Mouse (Mus musculus) E14TG2a.4 (cell line): ENCODE measurements around the gene Tesmin.

Experiments
- H3K27me3 ChIP-seq: 2 replicates; pipeline ENCODE4 v1.6.1; 2014; ENCODE audit warnings: low read length, control low read depth; ENCODE audit not compliant: insufficient read depth
- H3K36me3 ChIP-seq: 2 replicates; pipeline ENCODE4 v1.6.1; 2014; ENCODE audit warnings: low read length, control low read depth; ENCODE audit not compliant: insufficient read depth
- H3K4me1 ChIP-seq: replicated peaks from 2 replicates; pipeline ENCODE4 v1.6.1; 2014; ENCODE audit warnings: low read depth, low read length, control low read depth
- H3K4me3 ChIP-seq: replicated peaks from 2 replicates; pipeline ENCODE4 v1.5.1; 2014; ENCODE audit warnings: mild to moderate bottlenecking, low read length
- H3K9me3 ChIP-seq: 2 replicates; pipeline ENCODE4 v1.6.1; 2014; ENCODE audit warnings: low read length, control low read depth
- CTCF ChIP-seq: conservative IDR thresholded peaks from 2 replicates; pipeline ENCODE4 v1.5.1; 2014; ENCODE audit warnings: low read length
- NANOG ChIP-seq: IDR thresholded peaks from 2 replicates; pipeline ENCODE4 v1.6.1; 2014; ENCODE audit warnings: borderline replicate concordance, low read length, mixed read lengths
- POU5F1 ChIP-seq: IDR thresholded peaks from 2 replicates; pipeline ENCODE4 v1.6.1; 2014; ENCODE audit warnings: low read length, borderline replicate concordance

The Tesmin gene

GRCm38 (mm10) chr19:3356516-3356915 lies 32.1 kb upstream of the Tesmin start:
- Histone ChIP-seq H3K9me3 (no peaks in the 10 kb centered on the region), H3K4me1 (peaks cover 12% of the 10 kb centered on the region), H3K4me3 (0 out of 2 replicates have a peak overlapping the region, but pooled peaks have one; percentile 26), H3K36me3 (peaks cover 81% of the 10 kb centered on the region), H3K27me3 (no peaks in the 10 kb centered on the region)
- TF ChIP-seq POU5F1, result no peak
- no peak for TF ChIP-seq CTCF
- TF ChIP-seq NANOG, result no peak

DNA sequence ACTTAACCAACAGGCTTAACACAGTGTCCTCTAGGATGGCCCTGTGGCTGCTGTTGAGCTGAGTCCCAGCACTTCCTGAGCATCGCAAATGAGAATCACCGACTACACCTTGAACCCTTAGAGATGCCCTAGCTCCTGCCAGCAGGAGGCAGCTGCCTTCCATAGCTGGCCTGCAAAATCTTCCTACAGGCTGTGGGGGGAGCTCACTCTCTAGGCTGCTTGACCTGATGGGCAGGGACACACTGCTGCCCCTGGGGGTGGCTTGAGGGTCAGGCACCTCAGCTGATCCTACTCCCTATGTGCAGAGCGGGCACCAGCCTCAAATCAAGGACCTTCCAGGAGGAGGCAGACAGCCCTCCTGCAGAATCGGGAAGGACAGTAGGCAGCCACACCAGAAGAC lies 31.0 kb upstream of the Tesmin start:
- H3K36me3 ChIP-seq, result peaks cover 81% of the 10 kb centered on the region
- no peaks in the 10 kb centered on the region for H3K9me3 ChIP-seq
- no peaks in the 10 kb centered on the region for H3K27me3 ChIP-seq
- H3K4me3 ChIP-seq, result no peak overlapping the region
- TF ChIP-seq POU5F1 (no peak), NANOG (no peak), CTCF (peak; percentile 29)
- peaks cover 12% of the 10 kb centered on the region for H3K4me1 ChIP-seq

DNA sequence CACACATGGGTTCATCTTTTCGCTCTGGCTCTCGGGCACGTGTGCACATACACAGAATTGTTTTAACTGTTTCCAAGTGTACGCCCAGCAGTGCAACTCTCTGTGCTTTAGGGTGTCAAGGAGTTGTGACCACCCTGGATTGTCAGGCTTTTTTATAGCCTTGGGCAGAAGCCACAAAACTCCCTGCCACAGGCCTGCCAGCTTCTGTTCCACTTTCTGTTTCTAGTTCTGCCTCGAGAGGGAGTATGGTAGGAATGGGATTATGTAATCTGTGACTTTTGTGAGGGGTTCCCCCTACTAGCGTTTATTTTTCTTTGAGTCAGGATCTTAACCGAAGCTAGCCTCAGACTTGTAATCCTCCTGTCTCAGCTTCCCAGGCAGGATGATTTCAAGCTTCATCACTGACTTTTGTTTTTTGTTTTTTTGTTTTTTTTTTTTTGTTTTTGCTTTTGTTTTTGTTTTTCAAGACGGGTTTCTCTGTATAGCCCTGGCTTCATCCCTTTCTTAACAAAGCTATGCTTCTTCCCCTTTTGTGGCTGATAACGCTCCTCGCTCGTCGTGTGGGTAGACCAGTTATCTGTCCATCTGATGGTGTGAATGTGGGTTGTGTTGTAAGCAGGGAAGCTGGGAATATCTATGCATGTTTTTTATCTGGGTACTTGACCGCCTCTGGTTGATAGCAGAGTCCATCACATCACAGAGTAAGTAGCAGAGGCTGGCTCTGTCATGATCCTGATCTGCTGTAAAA lies 28.6 kb upstream of the Tesmin start:
- TF ChIP-seq POU5F1, result no peak
- TF ChIP-seq CTCF, result no peak
- TF ChIP-seq NANOG, result no peak
- Histone ChIP-seq H3K4me3 (no peak overlapping the region), H3K4me1 (peaks cover 12% of the 10 kb centered on the region), H3K9me3 (no peaks in the 10 kb centered on the region), H3K36me3 (peaks cover 88% of the 10 kb centered on the region), H3K27me3 (no peaks in the 10 kb centered on the region)

- H3K27me3 ChIP-seq, result no peaks in the 10 kb centered on the region
- TF ChIP-seq CTCF (no peak), NANOG (no peak), POU5F1 (no peak)
- H3K4me1 ChIP-seq, result peaks cover 1% of the 10 kb centered on the region
- peaks cover 92% of the 10 kb centered on the region for H3K36me3 ChIP-seq
- H3K9me3 ChIP-seq, result no peaks in the 10 kb centered on the region
- no peak overlapping the region for H3K4me3 ChIP-seq
Observed at GRCm38 (mm10) chr19:3363510-3363909, 25.1 kb upstream of the Tesmin start.

DNA sequence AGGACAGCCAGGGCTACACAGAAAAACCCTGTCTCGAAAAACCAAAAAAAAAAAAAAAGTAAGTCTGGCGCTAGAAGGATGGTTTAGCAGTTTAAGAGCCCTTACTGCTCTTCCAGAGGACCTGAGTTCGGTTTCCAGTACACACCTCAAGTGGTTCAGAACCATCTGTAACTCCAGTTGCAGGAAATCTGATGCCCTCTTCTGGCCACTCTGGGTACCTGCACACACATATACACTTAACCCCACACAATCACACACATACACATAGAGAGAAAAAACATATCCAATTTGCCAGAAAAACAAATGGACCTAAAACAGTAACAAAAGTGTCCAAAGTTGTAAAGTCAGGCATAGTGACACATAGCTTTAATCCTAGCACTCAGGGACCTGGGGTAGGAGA lies 23.6 kb upstream of the Tesmin start:
- TF ChIP-seq CTCF (peak; percentile 45), POU5F1 (no peak), NANOG (no peak)
- H3K27me3 ChIP-seq, result no peaks in the 10 kb centered on the region
- H3K36me3 ChIP-seq, result peaks cover 96% of the 10 kb centered on the region
- H3K9me3 ChIP-seq, result no peaks in the 10 kb centered on the region
- H3K4me1 ChIP-seq, result peaks cover 4% of the 10 kb centered on the region
- H3K4me3 ChIP-seq, result no peak overlapping the region

- Histone ChIP-seq H3K9me3 (no peaks in the 10 kb centered on the region), H3K4me3 (no peak overlapping the region), H3K27me3 (no peaks in the 10 kb centered on the region), H3K36me3 (peaks cover 96% of the 10 kb centered on the region), H3K4me1 (peaks cover 6% of the 10 kb centered on the region)
- TF ChIP-seq CTCF (peak; percentile 53), POU5F1 (no peak), NANOG (no peak)
Observed at GRCm38 (mm10) chr19:3368276-3368675, 20.4 kb upstream of the Tesmin start.

DNA sequence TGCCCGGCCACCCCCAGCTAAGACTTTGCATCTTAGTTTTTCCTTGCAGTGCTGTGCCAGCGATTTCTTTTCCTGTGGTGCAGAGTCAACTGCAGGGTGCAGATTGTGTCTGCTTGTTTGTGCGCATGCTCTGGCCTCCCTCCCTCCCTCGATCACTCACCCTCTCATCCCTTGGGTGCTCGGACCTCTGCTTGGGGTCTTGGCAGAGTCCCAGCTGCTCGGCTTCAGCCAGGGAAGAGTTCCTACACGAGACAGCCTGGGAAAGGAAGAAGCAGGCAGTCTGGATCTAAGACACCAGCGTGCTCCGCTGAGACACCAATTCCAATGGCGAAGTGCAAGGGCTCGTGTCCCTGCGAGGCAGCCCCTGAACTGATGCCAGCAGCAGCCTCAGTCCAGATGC lies 15.3 kb upstream of the Tesmin start:
- Histone ChIP-seq H3K36me3 (peaks cover 97% of the 10 kb centered on the region), H3K4me1 (peaks cover 18% of the 10 kb centered on the region), H3K27me3 (no peaks in the 10 kb centered on the region), H3K4me3 (no peak overlapping the region), H3K9me3 (no peaks in the 10 kb centered on the region)
- TF ChIP-seq CTCF (no peak), POU5F1 (no peak), NANOG (no peak)

DNA sequence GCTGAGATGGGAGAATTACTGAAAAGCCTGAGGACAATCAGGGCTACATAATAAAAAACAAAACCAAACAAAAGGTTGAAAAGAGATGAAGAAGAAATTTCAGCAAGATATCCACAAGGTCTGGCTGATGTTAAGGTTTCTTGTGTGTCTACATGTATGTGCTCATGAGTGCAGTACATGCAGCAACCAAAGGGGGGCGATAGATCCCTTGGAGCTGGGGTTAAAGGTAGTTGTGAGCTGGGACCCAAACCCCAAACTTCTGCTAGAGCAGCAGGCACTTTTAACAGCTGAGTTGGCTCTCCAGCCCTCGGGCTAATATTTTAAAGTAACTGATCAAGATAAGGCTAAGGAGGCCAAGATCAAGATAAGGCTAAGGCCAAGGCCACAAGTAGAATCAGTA lies 14.6 kb upstream of the Tesmin start:
- H3K27me3 ChIP-seq, result no peaks in the 10 kb centered on the region
- no peak overlapping the region for H3K4me3 ChIP-seq
- peaks cover 97% of the 10 kb centered on the region for H3K36me3 ChIP-seq
- peaks cover 15% of the 10 kb centered on the region for H3K4me1 ChIP-seq
- no peaks in the 10 kb centered on the region for H3K9me3 ChIP-seq
- TF ChIP-seq CTCF, result peak; percentile 79
- TF ChIP-seq NANOG, result no peak
